Mouse (Mus musculus) midbrain, embryonic 12.5 days (tissue): Measurements from ENCODE around the gene Gm21870. TPM values are rescaled to one million over a fixed set of nuclear protein-coding genes. Genes with fewer than 3 reads are reported as not detected.
"Not testable (repeated sequence)": the region's sequence is repeated elsewhere in the genome, so short reads cannot be mapped to it uniquely, and the experiment has no call there.

Experiments
- ATAC-seq: fragments of 200-750 bp; cut with Nextera tagmentation; 2 replicates; pipeline ENCODE4 v1.8.0; 2017; ENCODE audit warnings: low read depth, moderate TSS enrichment, moderate library complexity; ENCODE audit not compliant: low FRiP score
- H3K27ac ChIP-seq: fragments of 300-500 bp; sonication (generic); replicated peaks from 2 replicates; pipeline ENCODE4 v1.5.1; 2016; ENCODE audit warnings: mild to moderate bottlenecking
- H3K27me3 ChIP-seq: fragments of 300-500 bp; sonication (generic); 2 replicates; pipeline ENCODE4 v1.6.1; 2016; ENCODE audit warnings: mild to moderate bottlenecking
- H3K36me3 ChIP-seq: fragments of 300-500 bp; sonication (generic); 2 replicates; pipeline ENCODE4 v1.6.1; 2016
- H3K4me1 ChIP-seq: fragments of 300-500 bp; sonication (generic); 2 replicates; pipeline ENCODE4 v1.6.1; 2016
- H3K4me2 ChIP-seq: fragments of 300-500 bp; sonication (generic); replicated peaks from 2 replicates; pipeline ENCODE4 v1.6.1; 2016; ENCODE audit warnings: mild to moderate bottlenecking, moderate library complexity
- H3K4me3 ChIP-seq: fragments of 300-500 bp; sonication (generic); 2 replicates; pipeline ENCODE4 v1.5.1; 2016; ENCODE audit warnings: mild to moderate bottlenecking
- H3K9ac ChIP-seq: fragments of 300-500 bp; sonication (generic); replicated peaks from 2 replicates; pipeline ENCODE4 v1.6.1; 2016; ENCODE audit warnings: mild to moderate bottlenecking, moderate library complexity
- H3K9me3 ChIP-seq: fragments of 300-500 bp; sonication (generic); 2 replicates; pipeline ENCODE4 v1.6.1; 2016; ENCODE audit warnings: mild to moderate bottlenecking
- WGBS: fragments of 180-500 bp; shearing (Covaris S2); methylation state at CpG from one replicate; pipeline ENCODE4 v1.1.7; 2016; 5-methylcytosine and 5-hydroxymethylcytosine counted together
- polyA plus RNA-seq: library from polyadenylated mRNA; unstranded; fragments of >200 nt; fragmentation: Nextera tagmentation; extraction: Ambion mirVana; gene quantifications from 2 replicates; pipeline ENCODE4 v1.2.1, GENCODE M21; 2016

The Gm21870 gene
- not detected in 2 replicates for polyA plus RNA-seq

DNA sequence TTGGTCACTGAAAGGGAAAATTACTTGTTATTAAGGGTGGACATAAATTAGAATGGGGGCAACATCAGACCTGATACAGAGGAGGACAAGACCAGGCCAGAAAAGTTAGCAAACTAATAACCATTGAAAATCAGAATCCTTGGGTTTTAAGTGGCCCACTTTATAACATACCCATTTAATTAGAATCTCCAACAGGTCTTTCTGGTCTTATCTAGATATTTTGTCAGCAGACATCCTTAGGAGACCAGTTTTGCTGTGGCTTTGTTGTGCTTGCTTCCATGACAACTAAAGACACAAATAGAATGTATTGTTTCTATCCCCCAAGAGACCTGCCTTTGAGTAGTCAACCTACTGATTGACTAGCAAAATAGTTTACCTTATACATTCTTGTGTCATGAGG lies at the start of gene Gm21870:
Gm21870 (minus strand) TSS at position 101 of the 400 bp plus-strand sequence.
- H3K36me3 ChIP-seq, H3K4me1 ChIP-seq, ATAC-seq, H3K27me3 ChIP-seq, H3K4me2 ChIP-seq, H3K9me3 ChIP-seq, H3K27ac ChIP-seq, H3K4me3 ChIP-seq, H3K9ac ChIP-seq: not testable (repeated sequence)

GRCm38 (mm10) chrX:33956440-33956839 lies 30.2 kb downstream of the Gm21870 start, which contains the start of gene Btbd35f6:
TSS of gene Btbd35f6 (minus strand) at chrX:33956540.
- not testable (repeated sequence) for ATAC-seq, H3K4me1 ChIP-seq, H3K27ac ChIP-seq, H3K4me2 ChIP-seq, H3K4me3 ChIP-seq, H3K36me3 ChIP-seq, H3K9me3 ChIP-seq, H3K27me3 ChIP-seq, H3K9ac ChIP-seq
- WGBS: 69% methylated on average over 2 of the region's 4 CpGs

Other genes starting within 250 kb of the Gm21870 start
- not detected in 2 replicates for gene Btbd35f6, start 30.3 kb downstream of the Gm21870 start, polyA plus RNA-seq
- not detected in 2 replicates for gene Btbd35f9, start 174.7 kb upstream of the Gm21870 start, polyA plus RNA-seq